Mouse (Mus musculus): ENCODE results near the gene Gm10663.

- TF ChIP-seq CTCF (IDR thresholded peaks at IDR 0.05; ENCODE audit: borderline replicate concordance, insufficient read depth, low read depth, low read length), result no peak
- TF ChIP-seq POLR2A (IDR thresholded peaks at IDR 0.05; ENCODE audit: borderline replicate concordance, insufficient read depth, low read length), result no peak
These were observed 5.9 kb downstream of the Gm10663 start for GRCm38 (mm10) chr8:65080731-65081130.

Measured in cerebellum, adult 2 months (tissue).